Mouse (Mus musculus): ENCODE data around the gene Aatk.

The Aatk gene

GRCm38 (mm10) chr11:120052274-120052673 is 5.3 kb upstream of the Aatk start:
- in situ Hi-C loops (cut with MboI) = no loop called here

- in situ Hi-C loops (cut with MboI) = no loop called here
Measured at GRCm38 (mm10) chr11:120051124-120051811, 4.3 kb upstream of the Aatk start.

- in situ Hi-C loops (cut with MboI) = no loop called here
Measured at GRCm38 (mm10) chr11:120049067-120049466, 2.1 kb upstream of the Aatk start.

- in situ Hi-C loops (cut with MboI) = no loop called here
Measured at GRCm38 (mm10) chr11:120048252-120048556, 1.2 kb upstream of the Aatk start.

GRCm38 (mm10) chr11:120047531-120048251 is 724 bp upstream of the Aatk start:
- in situ Hi-C loops (cut with MboI) = no loop called here

- in situ Hi-C loops (cut with MboI) = no loop called here
Measured at GRCm38 (mm10) chr11:120045839-120046552, 971 bp downstream of the Aatk start.

GRCm38 (mm10) chr11:120045341-120045740 is 1.6 kb downstream of the Aatk start:
- in situ Hi-C loops (cut with MboI) = no loop called here

- in situ Hi-C loops (cut with MboI) = no loop called here
Measured at GRCm38 (mm10) chr11:120042141-120042838, 4.7 kb downstream of the Aatk start.

GRCm38 (mm10) chr11:120041191-120042123 is 5.5 kb downstream of the Aatk start:
- in situ Hi-C loops (cut with MboI) = no loop called here

GRCm38 (mm10) chr11:120040440-120040839 is 6.5 kb downstream of the Aatk start:
- in situ Hi-C loops (cut with MboI) = no loop called here

GRCm38 (mm10) chr11:120039581-120039980 is 7.4 kb downstream of the Aatk start:
- in situ Hi-C loops (cut with MboI) = no loop called here

GRCm38 (mm10) chr11:120034762-120035161 is 12.2 kb downstream of the Aatk start:
- in situ Hi-C loops (cut with MboI) = no loop called here

- in situ Hi-C loops (cut with MboI) = no loop called here
Measured at GRCm38 (mm10) chr11:120034306-120034705, 12.7 kb downstream of the Aatk start.

GRCm38 (mm10) chr11:120033473-120033872 is 13.5 kb downstream of the Aatk start:
- in situ Hi-C loops (cut with MboI) = no loop called here

GRCm38 (mm10) chr11:120032052-120032451 is 14.9 kb downstream of the Aatk start:
- in situ Hi-C loops (cut with MboI) = no loop called here

GRCm38 (mm10) chr11:120030145-120030901 is 16.6 kb downstream of the Aatk start:
- in situ Hi-C loops (cut with MboI) = no loop called here

GRCm38 (mm10) chr11:120029431-120030144 is 17.4 kb downstream of the Aatk start:
- in situ Hi-C loops (cut with MboI) = no loop called here

GRCm38 (mm10) chr11:120028319-120029092 is 18.5 kb downstream of the Aatk start:
- in situ Hi-C loops (cut with MboI) = no loop called here

GRCm38 (mm10) chr11:120026941-120027340 is 20.0 kb downstream of the Aatk start:
- in situ Hi-C loops (cut with MboI) = no loop called here
